In the genomic region with DNA sequence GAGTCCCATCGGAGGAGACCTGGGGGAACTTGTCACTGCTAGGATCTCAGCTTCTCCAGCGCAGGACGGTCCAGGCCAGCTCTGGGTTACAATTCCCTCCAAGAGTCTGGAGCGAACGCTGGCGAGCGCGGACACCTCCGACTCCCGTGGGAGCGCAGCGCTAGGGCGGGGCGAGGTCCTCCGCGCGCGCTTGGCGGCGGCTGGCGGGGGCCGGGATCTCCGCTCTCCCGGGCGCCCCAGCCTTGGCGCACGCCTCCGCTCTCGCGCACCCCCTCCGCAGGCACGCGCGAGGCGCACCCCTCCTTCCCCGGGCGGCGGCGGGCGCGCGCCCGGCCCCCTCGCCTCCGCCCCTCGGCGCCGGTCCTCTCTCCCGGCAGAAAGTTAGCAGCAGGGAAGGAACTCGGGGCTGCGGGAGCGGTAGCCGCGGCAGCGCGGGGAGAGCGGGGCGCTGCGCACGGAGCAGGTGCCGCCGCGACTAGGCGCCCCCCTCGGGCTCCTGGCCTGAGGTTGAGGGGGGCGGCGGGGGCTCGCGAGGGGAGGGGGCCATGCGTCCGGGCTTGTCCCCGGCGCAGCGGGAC, we compare ENCODE assay signal across 8 mouse cellular contexts. TPM values are rescaled to one million over a fixed set of nuclear protein-coding genes. Genes with fewer than 3 reads are reported as not detected.
DNase-seq lines count a peak whose midpoint lies in the region; ATAC-seq and TF ChIP-seq lines count a peak whose summit lies in the region.
"Had no signal": no experiment of that assay in that cellular context is flagged by ENCODE, and none has a peak within 500 bp of the region (broad histone marks: within the 10 kb centered on the region; RNA-seq: fewer than 3 reads in every experiment).

A gene (plus strand): TSS at position 409 of the 578 bp plus-strand sequence.

- ATAC-seq in hindbrain, embryonic 16.5 days = peak; percentile 60
- ATAC-seq in liver, embryonic 15.5 days (ENCODE audit: insufficient read depth) = no peak

- no peak for TF ChIP-seq CTCF in embryonic fibroblast, embryonic 13.5 days (IDR thresholded peaks at IDR 0.05; ENCODE audit: borderline replicate concordance, insufficient read depth, low read length)

- H3K4me3 ChIP-seq in embryonic fibroblast, embryonic 13.5 days (ENCODE audit: insufficient read depth, low read length) = peak within 1 kb of the TSS; percentile 11; the same call in 1 of the 2 replicates
- H3K4me3 ChIP-seq in hindbrain, embryonic 16.5 days (ENCODE audit: low read length) = peak within 1 kb of the TSS; percentile 70
- H3K4me3 ChIP-seq in liver, embryonic 15.5 days (replicated peaks) = peak within 1 kb of the TSS; percentile 17

- TF ChIP-seq POLR2A in embryonic fibroblast, embryonic 13.5 days (IDR thresholded peaks at IDR 0.05; ENCODE audit: low read depth, low read length) = no peak

- H3K27ac ChIP-seq in embryonic fibroblast, embryonic 13.5 days (ENCODE audit: insufficient read depth, low read length) = no peak within 1 kb of the TSS
- H3K27ac ChIP-seq in hindbrain, embryonic 16.5 days (ENCODE audit: low read depth, low read length) = 0 out of 2 replicates have a peak within 1 kb of the TSS, but pooled peaks have one; percentile 4
- no peak within 1 kb of the TSS for H3K27ac ChIP-seq in liver, embryonic 15.5 days (replicated peaks)
- H3K27ac ChIP-seq: macrophage had no signal

- WGBS in hindbrain, embryonic 16.5 days = 0% methylated on average over 41 of the region's 74 CpGs
- WGBS in liver, embryonic 15.5 days (ENCODE audit: insufficient replicate concordance) = 2% methylated on average over 69 of the region's 74 CpGs

- no peaks in the 10 kb centered on the region for H3K4me1 ChIP-seq in embryonic fibroblast, embryonic 13.5 days (ENCODE audit: control insufficient read depth, insufficient read depth, low read length)
- peaks cover 9% of the 10 kb centered on the region; the same call in 1 of the 2 replicates for H3K4me1 ChIP-seq in hindbrain, embryonic 16.5 days (ENCODE audit: control insufficient read depth, insufficient read depth, low read depth, low read length)
- H3K4me1 ChIP-seq in liver, embryonic 15.5 days (replicated peaks) = no peaks in the 10 kb centered on the region

- H3K27me3 ChIP-seq in hindbrain, embryonic 16.5 days (replicated peaks; ENCODE audit: control insufficient read depth, insufficient read depth, low read length) = peaks cover 23% of the 10 kb centered on the region
- peaks cover 55% of the 10 kb centered on the region for H3K27me3 ChIP-seq in liver, embryonic 15.5 days

- H3K9me3 ChIP-seq in hindbrain, embryonic 16.5 days (ENCODE audit: control insufficient read depth, low read length) = no peaks in the 10 kb centered on the region
- H3K9me3 ChIP-seq in liver, embryonic 15.5 days (replicated peaks) = no peaks in the 10 kb centered on the region

- peak within 1 kb of the TSS; percentile 76 for H3K9ac ChIP-seq in hindbrain, embryonic 16.5 days (ENCODE audit: low read depth, low read length)
- H3K9ac ChIP-seq in liver, embryonic 15.5 days = no peak within 1 kb of the TSS

- peak within 1 kb of the TSS; percentile 71 for H3K4me2 ChIP-seq in hindbrain, embryonic 16.5 days (ENCODE audit: low read length)
- peak within 1 kb of the TSS; percentile 36 for H3K4me2 ChIP-seq in liver, embryonic 15.5 days

- H3K36me3 ChIP-seq in hindbrain, embryonic 16.5 days (ENCODE audit: control insufficient read depth, insufficient read depth, low read length) = no peaks in the 10 kb centered on the region
- H3K36me3 ChIP-seq in liver, embryonic 15.5 days (replicated peaks) = no peaks in the 10 kb centered on the region

- peak; percentile 38 to 49 for DNase-seq in left cerebral cortex, adult 18-20 months (ENCODE audit: low spot score in 2 of 2)
- DNase-seq in left cerebral cortex, adult 9 months (ENCODE audit: low spot score in 2 of 2) = no peak
- peak; percentile 39 for DNase-seq in right cerebral cortex, postnatal 4 days
- DNase-seq in ovary, adult 18-20 months (ENCODE audit: low spot score) = no peak

RNA-seq across cellular contexts. Expression of the gene that starts here (rescaled TPM):
- 10 to 100 TPM; 42.4 to 46.1 TPM for total RNA-seq in left cerebral cortex, adult 18-20 months (2021)
- polyA plus RNA-seq in embryonic fibroblast, embryonic 13.5 days (2011; ENCODE audit: insufficient read length, low read depth, missing spikeins) = 0.16 TPM in 1 of 2 replicates, not detected in the other
- polyA plus RNA-seq in hindbrain, embryonic 16.5 days (2015; fragmentation: Nextera tagmentation; extraction: Ambion mirVana) = 12.3 and 15.5 TPM in 2 replicates
- polyA plus RNA-seq in liver, embryonic 15.5 days (2015; fragmentation: Nextera tagmentation; extraction: Ambion mirVana) = not detected in 2 replicates
- polyA plus RNA-seq: macrophage had no signal

Comparison
In these comparisons a context has a peak if more than half of its experiments do, and no peak if none do; other contexts are left out.
1. RNA of the gene that starts here (polyA plus RNA-seq): 12.3 to 15.5 TPM in hindbrain, embryonic 16.5 days; 0.16 TPM in embryonic fibroblast, embryonic 13.5 days and not detected in liver, embryonic 15.5 days; every median in the first group is over 10 times any median in the second.
2. DNase-seq: peak in left cerebral cortex, adult 18-20 months (2 of 2) and right cerebral cortex, postnatal 4 days (single experiment); none in left cerebral cortex, adult 9 months (0 of 2) and ovary, adult 18-20 months (single experiment).
3. H3K4me3 ChIP-seq: peak in every context shown above with its lines; median percentile 70 in hindbrain, embryonic 16.5 days; 17 in liver, embryonic 15.5 days; 11 in embryonic fibroblast, embryonic 13.5 days.